Mouse (Mus musculus) mature B cell (primary cell): ENCODE data around the gene Hoxc5.

Source experiments
- in situ Hi-C: fragments of 300-500 bp; cut with MboI; formaldehyde crosslinking; loops from 2 replicates; pipeline ENCODE4 v1.14.3; 2019

The Hoxc5 gene

GRCm38 (mm10) chr15:102967312-102967510 is at the start of gene Hoxc5:
Gene Hoxc5 (plus strand): TSS chr15:102967443.
- in situ Hi-C loops = no loop called here

GRCm38 (mm10) chr15:102917972-102918572 is 49.2 kb upstream of the Hoxc5 start:
- in situ Hi-C loops = no loop called here

GRCm38 (mm10) chr15:102918611-102919265 is 48.5 kb upstream of the Hoxc5 start:
- in situ Hi-C loops = no loop called here

- in situ Hi-C loops = no loop called here
Observed at GRCm38 (mm10) chr15:102919336-102920180, 47.7 kb upstream of the Hoxc5 start.

- in situ Hi-C loops = no loop called here
Observed at GRCm38 (mm10) chr15:102920619-102921018, 46.6 kb upstream of the Hoxc5 start.

- in situ Hi-C loops = no loop called here
Observed at GRCm38 (mm10) chr15:102921053-102922011, 45.9 kb upstream of the Hoxc5 start, which contains the start of gene Hoxc13. Gene Hoxc13 (plus strand): TSS chr15:102921103.

GRCm38 (mm10) chr15:102922012-102922362 is 45.3 kb upstream of the Hoxc5 start:
- in situ Hi-C loops = no loop called here

GRCm38 (mm10) chr15:102922636-102923500 is 44.4 kb upstream of the Hoxc5 start:
- in situ Hi-C loops = no loop called here

- in situ Hi-C loops = no loop called here
Observed at GRCm38 (mm10) chr15:102927032-102927645, 40.1 kb upstream of the Hoxc5 start.

GRCm38 (mm10) chr15:102931706-102932358 is 35.4 kb upstream of the Hoxc5 start:
- in situ Hi-C loops = no loop called here

GRCm38 (mm10) chr15:102934438-102934837 is 32.8 kb upstream of the Hoxc5 start:
- in situ Hi-C loops = no loop called here

- in situ Hi-C loops = no loop called here
Observed at GRCm38 (mm10) chr15:102934897-102935296, 32.3 kb upstream of the Hoxc5 start.

GRCm38 (mm10) chr15:102936279-102936972 is 30.8 kb upstream of the Hoxc5 start, which contains the start of gene Hoxc12:
Gene Hoxc12 (plus strand): TSS chr15:102936757.
- in situ Hi-C loops = no loop called here

- in situ Hi-C loops = no loop called here
Observed at GRCm38 (mm10) chr15:102937036-102937666, 30.1 kb upstream of the Hoxc5 start.

- in situ Hi-C loops = no loop called here
Observed at GRCm38 (mm10) chr15:102939256-102940155, 27.7 kb upstream of the Hoxc5 start.

- in situ Hi-C loops = no loop called here
Observed at GRCm38 (mm10) chr15:102942739-102943467, 24.3 kb upstream of the Hoxc5 start.

GRCm38 (mm10) chr15:102943468-102943813 is 23.8 kb upstream of the Hoxc5 start:
- in situ Hi-C loops = no loop called here
